Mouse (Mus musculus): ENCODE results near the gene Ribc1. TPM values are rescaled to one million over a fixed set of nuclear protein-coding genes. Genes with fewer than 3 reads are reported as not detected.

Gene Ribc1
- total RNA-seq, 1 experiment = 6.8 TPM

DNA sequence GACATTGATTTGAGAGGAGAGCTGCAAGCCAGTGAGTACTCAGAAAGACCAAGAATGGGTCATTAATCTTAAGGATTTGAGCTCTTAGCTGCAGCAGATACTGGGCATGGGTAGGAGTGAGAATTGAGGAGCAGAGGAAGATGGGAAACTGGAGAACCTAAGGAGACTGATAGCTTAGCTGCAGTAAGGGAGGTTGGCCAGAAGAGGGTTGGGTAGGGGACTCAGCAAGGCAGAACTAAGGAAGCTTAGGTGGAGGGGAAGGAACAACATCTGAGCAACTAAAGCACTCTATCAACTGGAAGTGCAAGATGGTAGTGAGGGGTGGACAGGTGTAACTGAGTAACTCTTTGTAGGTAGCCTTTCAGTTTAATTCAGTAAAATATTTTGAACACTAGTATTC, 31.1 kb upstream of the Ribc1 start:
- H3K36me3 ChIP-seq (ENCODE audit: control insufficient read depth, insufficient read depth, low read length, poor library complexity, severe bottlenecking) = peaks cover 7% of the 10 kb centered on the region
- in situ Hi-C loops (cut with MboI; ENCODE audit: low sequenced_read_pairs in 2 of 2, unreplicated experiment in 2 of 2) = no loop called here

DNA sequence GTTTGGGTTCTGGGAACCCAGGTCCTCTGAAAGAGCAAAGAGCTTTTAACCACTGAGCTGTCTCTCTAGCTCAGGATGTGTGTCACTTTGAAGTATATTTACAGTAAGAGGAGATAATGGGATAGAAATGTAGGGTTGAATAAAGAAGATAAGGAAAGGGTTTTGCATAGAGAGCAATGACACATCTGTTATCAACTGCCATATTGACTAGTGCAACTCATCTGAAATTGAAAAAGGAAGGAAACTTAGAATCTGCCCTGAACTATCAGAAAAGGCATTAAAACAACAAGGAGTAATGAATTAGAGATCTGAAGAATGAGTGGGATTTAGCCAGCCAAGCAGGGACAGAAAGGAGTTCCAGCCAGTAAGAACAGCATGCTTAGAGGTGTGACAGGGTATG, 23.8 kb upstream of the Ribc1 start:
- TF ChIP-seq CHD2 (IDR thresholded peaks at IDR 0.05; ENCODE audit: low read depth, low read length) (no peak), ZNF384 (IDR thresholded peaks at IDR 0.05; ENCODE audit: low read depth, low read length) (no peak), HCFC1 (IDR thresholded peaks at IDR 0.05; ENCODE audit: borderline replicate concordance, insufficient read depth, low read length) (no peak), ZC3H11A (IDR thresholded peaks at IDR 0.05; ENCODE audit: borderline replicate concordance, low read depth, low read length) (no peak), MAFK (IDR thresholded peaks at IDR 0.05; ENCODE audit: insufficient read depth, low read depth, low read length) (no peak)
- Histone ChIP-seq H3K9ac (ENCODE audit: insufficient read depth, low read depth, low read length, poor library complexity, severe bottlenecking) (no peak overlapping the region), H3K4me1 (ENCODE audit: control insufficient read depth in 2 of 2, insufficient read depth in 2 of 2, low read length in 2 of 2, poor library complexity in 1 of 2) (no peaks in the 10 kb centered on the region), H3K27ac (ENCODE audit: insufficient read depth, low read depth, low read length, poor library complexity, severe bottlenecking) (no peak overlapping the region), H3K36me3 (ENCODE audit: control insufficient read depth, insufficient read depth, low read length, poor library complexity, severe bottlenecking) (peaks cover 3% of the 10 kb centered on the region), H3K4me3 (ENCODE audit: insufficient read depth in 1 of 2, low read depth in 1 of 2, low read length in 2 of 2, poor library complexity in 1 of 2, severe bottlenecking in 1 of 2) (no peak overlapping the region), H3K9me3 (ENCODE audit: control insufficient read depth, insufficient read depth, low read depth, low read length) (no peaks in the 10 kb centered on the region)
- no peak for DNase-seq (ENCODE audit: low read depth, low spot score)
- in situ Hi-C loops (cut with MboI; ENCODE audit: low sequenced_read_pairs in 2 of 2, unreplicated experiment in 2 of 2) = no loop called here

More for the DNA sequence above, 31.1 kb upstream of the Ribc1 start:
- H3K4me1 ChIP-seq (ENCODE audit: control insufficient read depth in 2 of 2, insufficient read depth in 2 of 2, low read length in 2 of 2, poor library complexity in 1 of 2) = no peaks in the 10 kb centered on the region
- no peak overlapping the region for H3K27ac ChIP-seq (ENCODE audit: insufficient read depth, low read depth, low read length, poor library complexity, severe bottlenecking)
- no peaks in the 10 kb centered on the region for H3K9me3 ChIP-seq (ENCODE audit: control insufficient read depth, insufficient read depth, low read depth, low read length)
- H3K4me3 ChIP-seq (ENCODE audit: insufficient read depth in 1 of 2, low read depth in 1 of 2, low read length in 2 of 2, poor library complexity in 1 of 2, severe bottlenecking in 1 of 2) = no peak overlapping the region
- no peak overlapping the region for H3K9ac ChIP-seq (ENCODE audit: insufficient read depth, low read depth, low read length, poor library complexity, severe bottlenecking)
- TF ChIP-seq CHD2 (IDR thresholded peaks at IDR 0.05; ENCODE audit: low read depth, low read length) (no peak), ZNF384 (IDR thresholded peaks at IDR 0.05; ENCODE audit: low read depth, low read length) (no peak), HCFC1 (IDR thresholded peaks at IDR 0.05; ENCODE audit: borderline replicate concordance, insufficient read depth, low read length) (no peak), ZC3H11A (IDR thresholded peaks at IDR 0.05; ENCODE audit: borderline replicate concordance, low read depth, low read length) (no peak), MAFK (IDR thresholded peaks at IDR 0.05; ENCODE audit: insufficient read depth, low read depth, low read length) (no peak)
- no peak for DNase-seq (ENCODE audit: low read depth, low spot score)

DNA sequence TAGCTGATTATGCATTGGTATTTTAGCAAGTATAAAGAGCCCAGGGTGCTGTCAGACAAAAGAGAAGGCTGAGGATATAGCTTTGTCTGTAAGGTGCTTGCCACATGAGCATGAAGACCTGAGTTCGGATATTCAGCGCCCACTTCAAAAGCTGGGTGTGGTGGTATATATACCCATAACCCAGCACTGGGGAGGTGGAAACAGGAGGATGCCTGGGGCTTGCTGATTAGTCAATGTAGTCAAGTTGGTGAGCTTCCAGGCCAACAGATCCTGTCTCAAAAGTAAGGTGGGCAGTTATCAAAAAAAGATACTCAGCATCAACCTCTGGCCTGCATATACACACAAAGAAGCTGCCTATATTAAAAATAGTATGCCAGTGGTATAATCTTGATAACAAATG, 3.2 kb upstream of the Ribc1 start:
- TF ChIP-seq ZNF384 (IDR thresholded peaks at IDR 0.05; ENCODE audit: low read depth, low read length) = no peak
- TF ChIP-seq ZC3H11A (IDR thresholded peaks at IDR 0.05; ENCODE audit: borderline replicate concordance, low read depth, low read length) = no peak
- TF ChIP-seq HCFC1 (IDR thresholded peaks at IDR 0.05; ENCODE audit: borderline replicate concordance, insufficient read depth, low read length) = no peak
- TF ChIP-seq CHD2 (IDR thresholded peaks at IDR 0.05; ENCODE audit: low read depth, low read length) = no peak
- TF ChIP-seq MAFK (IDR thresholded peaks at IDR 0.05; ENCODE audit: insufficient read depth, low read depth, low read length) = no peak
- in situ Hi-C loops (cut with MboI; ENCODE audit: low sequenced_read_pairs in 2 of 2, unreplicated experiment in 2 of 2) = no loop called here
- no peak overlapping the region for H3K4me3 ChIP-seq (ENCODE audit: insufficient read depth in 1 of 2, low read depth in 1 of 2, low read length in 2 of 2, poor library complexity in 1 of 2, severe bottlenecking in 1 of 2)
- no peaks in the 10 kb centered on the region; the same call in 1 of the 2 replicates for H3K36me3 ChIP-seq (ENCODE audit: control insufficient read depth, insufficient read depth, low read length, poor library complexity, severe bottlenecking)
- no peak overlapping the region for H3K27ac ChIP-seq (ENCODE audit: insufficient read depth, low read depth, low read length, poor library complexity, severe bottlenecking)
- H3K9me3 ChIP-seq (ENCODE audit: control insufficient read depth, insufficient read depth, low read depth, low read length) = no peaks in the 10 kb centered on the region
- DNase-seq (ENCODE audit: low read depth, low spot score) = no peak
- no peaks in the 10 kb centered on the region for H3K4me1 ChIP-seq (ENCODE audit: control insufficient read depth in 2 of 2, insufficient read depth in 2 of 2, low read length in 2 of 2, poor library complexity in 1 of 2)
- no peak overlapping the region for H3K9ac ChIP-seq (ENCODE audit: insufficient read depth, low read depth, low read length, poor library complexity, severe bottlenecking)

GRCm38 (mm10) chrX:152017186-152017585, 1.1 kb upstream of the Ribc1 start:
- in situ Hi-C loops (cut with MboI; ENCODE audit: low sequenced_read_pairs in 2 of 2, unreplicated experiment in 2 of 2) = no loop called here
- no peak for DNase-seq (ENCODE audit: low read depth, low spot score)
- no peaks in the 10 kb centered on the region for H3K9me3 ChIP-seq (ENCODE audit: control insufficient read depth, insufficient read depth, low read depth, low read length)
- H3K4me3 ChIP-seq (ENCODE audit: insufficient read depth in 1 of 2, low read depth in 1 of 2, low read length in 2 of 2, poor library complexity in 1 of 2, severe bottlenecking in 1 of 2) = peak overlapping the region; percentile 92 to 96
- H3K4me1 ChIP-seq (ENCODE audit: control insufficient read depth in 2 of 2, insufficient read depth in 2 of 2, low read length in 2 of 2, poor library complexity in 1 of 2) = no peaks in the 10 kb centered on the region
- no peaks in the 10 kb centered on the region; the same call in 1 of the 2 replicates for H3K36me3 ChIP-seq (ENCODE audit: control insufficient read depth, insufficient read depth, low read length, poor library complexity, severe bottlenecking)
- H3K27ac ChIP-seq (ENCODE audit: insufficient read depth, low read depth, low read length, poor library complexity, severe bottlenecking) = 0 out of 2 replicates have a peak overlapping the region, but pooled peaks have one; percentile 33
- peak overlapping the region; percentile 98 for H3K9ac ChIP-seq (ENCODE audit: insufficient read depth, low read depth, low read length, poor library complexity, severe bottlenecking)
- TF ChIP-seq ZC3H11A (IDR thresholded peaks at IDR 0.05; ENCODE audit: borderline replicate concordance, low read depth, low read length) (no peak), HCFC1 (IDR thresholded peaks at IDR 0.05; ENCODE audit: borderline replicate concordance, insufficient read depth, low read length) (no peak), MAFK (IDR thresholded peaks at IDR 0.05; ENCODE audit: insufficient read depth, low read depth, low read length) (no peak), CHD2 (IDR thresholded peaks at IDR 0.05; ENCODE audit: low read depth, low read length) (no peak), ZNF384 (IDR thresholded peaks at IDR 0.05; ENCODE audit: low read depth, low read length) (no peak)

DNA sequence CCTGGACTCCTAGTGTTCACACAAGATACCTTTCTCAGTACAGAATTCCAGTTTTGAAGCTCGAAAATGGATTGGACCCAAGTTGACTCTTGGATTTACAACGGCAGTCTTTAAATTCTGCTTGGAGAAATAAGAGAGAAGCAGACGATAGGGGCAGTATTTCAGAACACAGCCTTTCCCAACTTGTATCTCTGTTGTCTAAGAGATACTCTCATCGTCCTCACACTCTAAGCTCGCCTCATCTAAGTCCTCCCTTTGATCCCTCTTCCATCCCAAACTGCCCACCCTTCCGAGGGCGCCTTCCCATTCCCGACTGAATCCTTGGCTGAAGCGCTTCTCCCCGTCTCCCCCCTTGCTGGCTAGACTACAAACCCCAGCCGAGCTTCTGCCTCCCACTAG, 344 bp downstream of the Ribc1 start:
- in situ Hi-C loops (cut with MboI; ENCODE audit: low sequenced_read_pairs in 2 of 2, unreplicated experiment in 2 of 2) = no loop called here
- no peak for TF ChIP-seq MAFK (IDR thresholded peaks at IDR 0.05; ENCODE audit: insufficient read depth, low read depth, low read length)
- TF ChIP-seq HCFC1 (IDR thresholded peaks at IDR 0.05; ENCODE audit: borderline replicate concordance, insufficient read depth, low read length) = no peak

More for the DNA sequence above, 344 bp downstream of the Ribc1 start:
- no peaks in the 10 kb centered on the region for H3K9me3 ChIP-seq (ENCODE audit: control insufficient read depth, insufficient read depth, low read depth, low read length)
- H3K9ac ChIP-seq (ENCODE audit: insufficient read depth, low read depth, low read length, poor library complexity, severe bottlenecking) = peak overlapping the region; percentile 97
- peak overlapping the region; percentile 80; the same call in 1 of the 2 replicates for H3K27ac ChIP-seq (ENCODE audit: insufficient read depth, low read depth, low read length, poor library complexity, severe bottlenecking)
- H3K4me3 ChIP-seq (ENCODE audit: insufficient read depth in 1 of 2, low read depth in 1 of 2, low read length in 2 of 2, poor library complexity in 1 of 2, severe bottlenecking in 1 of 2) = peak overlapping the region; percentile 92 to 93
- no peaks in the 10 kb centered on the region for H3K4me1 ChIP-seq (ENCODE audit: control insufficient read depth in 2 of 2, insufficient read depth in 2 of 2, low read length in 2 of 2, poor library complexity in 1 of 2)
- H3K36me3 ChIP-seq (ENCODE audit: control insufficient read depth, insufficient read depth, low read length, poor library complexity, severe bottlenecking) = no peaks in the 10 kb centered on the region; the same call in 1 of the 2 replicates
- DNase-seq (ENCODE audit: low read depth, low spot score) = no peak

All from ES-E14 (cell line).